Mouse (Mus musculus): ENCODE results near the gene Crtc3.

Crtc3 gene

GRCm38 (mm10) chr7:80638460-80638859, 50.2 kb downstream of the Crtc3 start:
- no peak for ATAC-seq (ENCODE audit: low TSS enrichment)

- peak; percentile 60 for ATAC-seq (ENCODE audit: low TSS enrichment)
Observed at GRCm38 (mm10) chr7:80636953-80637800, 51.5 kb downstream of the Crtc3 start.

GRCm38 (mm10) chr7:80636288-80636952, 52.3 kb downstream of the Crtc3 start:
- ATAC-seq (ENCODE audit: low TSS enrichment): no peak

GRCm38 (mm10) chr7:80635866-80636265, 52.8 kb downstream of the Crtc3 start:
- ATAC-seq (ENCODE audit: low TSS enrichment): no peak

GRCm38 (mm10) chr7:80634741-80635140, 53.9 kb downstream of the Crtc3 start:
- no peak for ATAC-seq (ENCODE audit: low TSS enrichment)

- no peak for ATAC-seq (ENCODE audit: low TSS enrichment)
Observed at GRCm38 (mm10) chr7:80633635-80634034, 55.0 kb downstream of the Crtc3 start.

GRCm38 (mm10) chr7:80631993-80632392, 56.7 kb downstream of the Crtc3 start:
- no peak for ATAC-seq (ENCODE audit: low TSS enrichment)

GRCm38 (mm10) chr7:80631405-80631804, 57.3 kb downstream of the Crtc3 start:
- ATAC-seq (ENCODE audit: low TSS enrichment): no peak

- no peak for ATAC-seq (ENCODE audit: low TSS enrichment)
Observed at GRCm38 (mm10) chr7:80629369-80629768, 59.3 kb downstream of the Crtc3 start.

GRCm38 (mm10) chr7:80628708-80629183, 59.9 kb downstream of the Crtc3 start:
- ATAC-seq (ENCODE audit: low TSS enrichment): peak; percentile 72

GRCm38 (mm10) chr7:80626943-80627342, 61.7 kb downstream of the Crtc3 start:
- no peak for ATAC-seq (ENCODE audit: low TSS enrichment)

- ATAC-seq (ENCODE audit: low TSS enrichment): no peak
Observed at GRCm38 (mm10) chr7:80625841-80626240, 62.8 kb downstream of the Crtc3 start.

GRCm38 (mm10) chr7:80623276-80623675, 65.4 kb downstream of the Crtc3 start:
- ATAC-seq (ENCODE audit: low TSS enrichment): no peak

- peak; percentile 82 for ATAC-seq (ENCODE audit: low TSS enrichment)
Observed at GRCm38 (mm10) chr7:80616096-80616495, 72.6 kb downstream of the Crtc3 start.

- ATAC-seq (ENCODE audit: low TSS enrichment): no peak
Observed at GRCm38 (mm10) chr7:80614042-80614441, 74.6 kb downstream of the Crtc3 start.

GRCm38 (mm10) chr7:80612191-80612787, 76.4 kb downstream of the Crtc3 start:
- no peak for ATAC-seq (ENCODE audit: low TSS enrichment)

GRCm38 (mm10) chr7:80611646-80612045, 77.0 kb downstream of the Crtc3 start:
- no peak for ATAC-seq (ENCODE audit: low TSS enrichment)

- ATAC-seq (ENCODE audit: low TSS enrichment): no peak
Observed at GRCm38 (mm10) chr7:80607503-80607902, 81.2 kb downstream of the Crtc3 start.

- no peak for ATAC-seq (ENCODE audit: low TSS enrichment)
Observed at GRCm38 (mm10) chr7:80606435-80606834, 82.2 kb downstream of the Crtc3 start.

GRCm38 (mm10) chr7:80605557-80605930, 83.1 kb downstream of the Crtc3 start:
- ATAC-seq (ENCODE audit: low TSS enrichment): no peak

- ATAC-seq (ENCODE audit: low TSS enrichment): no peak
Observed at GRCm38 (mm10) chr7:80604908-80605556, 83.6 kb downstream of the Crtc3 start.

- ATAC-seq (ENCODE audit: low TSS enrichment): peak; percentile 90
Observed at GRCm38 (mm10) chr7:80602574-80602973, 86.1 kb downstream of the Crtc3 start.
